Mouse (Mus musculus): ENCODE results near the gene Soat2.

Soat2 gene

GRCm38 (mm10) chr15:102146089-102146488 lies 4.2 kb upstream of the Soat2 start:
- DNase-seq (ENCODE audit: low read depth, low spot score), result no peak

- peak; percentile 76 for DNase-seq (ENCODE audit: low read depth, low spot score)
These were observed 3.4 kb upstream of the Soat2 start for GRCm38 (mm10) chr15:102146882-102147281.

- no peak for DNase-seq (ENCODE audit: low read depth, low spot score)
These were observed 2.5 kb upstream of the Soat2 start for GRCm38 (mm10) chr15:102147674-102148402.

DNA sequence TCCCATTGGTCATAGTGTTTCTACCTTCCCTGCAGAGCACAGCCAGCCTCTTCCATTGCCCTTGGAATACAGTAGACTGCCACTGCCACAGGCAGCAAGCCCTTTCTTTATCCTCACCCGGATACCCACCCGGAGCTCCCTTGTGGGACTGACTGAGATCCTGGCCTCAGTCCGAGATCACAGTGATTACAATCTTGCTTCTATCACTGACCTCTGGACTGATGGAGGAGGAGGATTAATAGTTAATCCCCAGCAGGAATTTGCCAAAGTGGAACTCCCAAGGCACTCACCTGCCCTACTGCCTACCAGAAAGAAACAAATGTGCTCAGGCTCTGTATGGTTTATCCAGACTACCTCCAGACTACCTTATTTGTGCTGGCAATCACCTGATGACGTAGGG lies 765 bp upstream of the Soat2 start:
- DNase-seq (ENCODE audit: low read depth, low spot score), result no peak

DNA sequence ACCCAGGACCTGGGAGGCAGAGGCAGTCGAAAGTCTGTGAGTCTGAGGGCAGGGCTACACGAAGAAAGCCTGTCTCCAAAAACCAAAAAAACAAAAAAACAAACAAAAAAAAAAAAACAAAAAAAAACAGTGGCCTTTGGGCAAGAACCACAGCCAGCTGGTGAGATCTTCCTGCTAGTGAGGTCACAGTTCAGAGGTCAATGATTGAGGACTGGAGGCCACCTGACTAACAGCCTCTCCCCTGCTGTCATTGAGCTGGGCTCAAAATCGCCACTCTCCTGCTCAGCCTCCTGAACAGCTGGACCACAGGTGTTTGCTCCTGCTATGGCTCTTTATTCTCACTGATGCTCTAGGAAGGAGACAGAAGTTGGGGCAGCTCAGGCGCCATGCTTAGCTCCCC lies 2.3 kb downstream of the Soat2 start:
- no peak for DNase-seq (ENCODE audit: low read depth, low spot score)

DNA sequence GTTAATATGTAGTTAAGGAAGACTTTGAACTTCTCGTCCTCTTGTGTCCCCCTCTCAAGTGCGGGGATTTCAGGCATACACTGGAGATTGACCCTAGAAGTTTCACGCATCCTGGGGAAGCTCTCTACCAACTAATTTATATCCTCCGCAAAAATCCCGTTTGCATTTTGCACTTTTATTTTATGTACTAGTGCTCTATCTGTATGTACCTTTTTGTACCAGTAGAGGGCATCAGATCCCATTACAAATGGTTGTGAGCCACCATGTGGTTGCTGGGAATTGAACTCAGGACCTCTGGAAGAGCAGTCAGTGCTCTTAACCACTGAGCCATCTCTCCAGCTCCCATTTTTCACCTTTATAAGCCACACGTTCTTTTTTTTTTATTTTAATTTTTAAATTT lies 4.7 kb downstream of the Soat2 start:
- DNase-seq (ENCODE audit: low read depth, low spot score), result peak; percentile 50

DNA sequence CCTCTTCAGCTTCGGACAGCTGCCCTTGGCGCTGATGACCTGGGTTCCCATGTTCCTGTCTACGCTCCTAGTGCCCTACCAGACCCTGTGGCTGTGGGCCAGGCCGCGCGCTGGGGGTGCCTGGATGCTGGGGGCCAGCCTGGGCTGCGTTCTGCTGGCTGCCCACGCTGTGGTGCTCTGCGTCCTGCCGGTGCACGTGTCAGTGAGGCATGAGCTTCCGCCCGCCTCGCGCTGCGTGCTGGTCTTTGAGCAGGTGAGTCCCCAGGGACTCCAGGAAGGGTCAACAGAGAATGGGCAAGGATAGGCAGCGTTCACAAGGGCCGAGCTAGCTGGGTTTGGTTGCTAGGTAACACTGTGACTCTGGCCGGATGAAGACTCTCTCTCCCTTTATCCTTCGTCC lies 6.5 kb downstream of the Soat2 start:
- peak; percentile 92 for DNase-seq (ENCODE audit: low read depth, low spot score)

- DNase-seq (ENCODE audit: low read depth, low spot score), result peak; percentile 66
These were observed 10.2 kb downstream of the Soat2 start for GRCm38 (mm10) chr15:102160415-102161060.

GRCm38 (mm10) chr15:102163900-102164693 lies 13.8 kb downstream of the Soat2 start:
- DNase-seq (ENCODE audit: low read depth, low spot score), result peak; percentile 64

- DNase-seq (ENCODE audit: low read depth, low spot score), result no peak
These were observed 15.3 kb downstream of the Soat2 start for GRCm38 (mm10) chr15:102165468-102166100.

- no peak for DNase-seq (ENCODE audit: low read depth, low spot score)
These were observed 17.3 kb downstream of the Soat2 start for GRCm38 (mm10) chr15:102167620-102168021.

GRCm38 (mm10) chr15:102169064-102169463 lies 18.7 kb downstream of the Soat2 start:
- no peak for DNase-seq (ENCODE audit: low read depth, low spot score)

- no peak for DNase-seq (ENCODE audit: low read depth, low spot score)
These were observed 23.3 kb downstream of the Soat2 start for GRCm38 (mm10) chr15:102173581-102173980.

GRCm38 (mm10) chr15:102175736-102176319 lies 25.5 kb downstream of the Soat2 start:
- DNase-seq (ENCODE audit: low read depth, low spot score), result peak; percentile 53

DNA sequence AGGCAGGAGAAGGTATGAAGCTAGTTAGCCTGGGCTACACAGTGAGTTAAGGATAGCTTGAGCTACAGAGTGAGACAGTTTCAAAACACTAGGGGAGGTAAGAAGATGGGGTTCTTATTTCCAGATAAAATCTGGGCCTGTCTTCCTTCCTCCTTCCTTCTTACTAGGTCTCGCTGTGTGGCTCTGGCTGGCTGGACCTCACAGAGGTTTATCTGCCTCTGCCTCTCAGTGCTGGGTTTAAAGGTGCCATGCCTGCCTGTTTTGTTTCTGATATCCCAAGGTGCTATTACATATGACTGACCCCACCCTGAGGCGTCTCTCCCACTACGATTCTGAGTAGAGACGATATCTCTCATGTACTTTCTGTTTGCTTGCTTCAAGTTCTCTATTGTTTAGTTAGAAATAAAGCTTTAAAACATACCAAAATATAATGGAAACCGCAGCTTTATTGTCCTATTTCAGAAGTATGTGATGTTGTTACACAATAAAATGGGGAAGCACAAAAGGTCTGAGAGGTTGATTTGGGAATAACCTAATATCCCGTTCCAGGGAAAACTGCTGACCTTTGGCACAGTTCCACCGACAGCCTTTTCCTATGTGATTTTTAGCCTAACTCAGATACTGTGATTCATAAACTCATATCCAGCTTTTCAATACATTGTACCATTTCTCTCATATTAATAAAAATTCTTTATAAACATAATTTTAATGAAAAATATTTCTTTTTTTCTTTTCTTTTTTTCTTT lies 26.4 kb downstream of the Soat2 start:
- DNase-seq (ENCODE audit: low read depth, low spot score), result no peak

- no peak for DNase-seq (ENCODE audit: low read depth, low spot score)
These were observed 27.1 kb downstream of the Soat2 start for GRCm38 (mm10) chr15:102177417-102177816.

GRCm38 (mm10) chr15:102178279-102178678 lies 28.0 kb downstream of the Soat2 start:
- peak; percentile 88 for DNase-seq (ENCODE audit: low read depth, low spot score)

DNA sequence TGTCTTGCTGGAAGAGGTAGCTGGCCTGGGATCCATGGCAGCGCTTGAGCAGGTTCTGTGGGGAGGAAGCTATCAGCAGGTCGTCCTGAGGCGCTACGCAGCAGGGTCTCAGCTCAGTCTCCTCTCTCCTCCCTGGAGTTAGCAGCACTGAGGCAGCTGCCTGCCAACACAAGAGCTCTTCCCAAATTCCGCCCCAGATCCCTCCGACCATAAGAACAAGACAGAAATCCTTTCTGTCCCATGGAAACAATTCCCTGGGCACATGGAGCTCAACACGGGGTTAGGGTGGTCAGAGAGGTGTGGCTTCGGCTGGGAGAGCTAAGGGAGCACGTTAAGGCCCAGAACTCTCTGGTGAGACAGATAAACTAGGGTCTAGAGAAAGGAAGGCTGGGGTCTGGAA lies 28.8 kb downstream of the Soat2 start:
- peak; percentile 59 for DNase-seq (ENCODE audit: low read depth, low spot score)

GRCm38 (mm10) chr15:102179924-102180323 lies 29.6 kb downstream of the Soat2 start:
- DNase-seq (ENCODE audit: low read depth, low spot score), result peak; percentile 34

GRCm38 (mm10) chr15:102183076-102183475 lies 32.8 kb downstream of the Soat2 start:
- no peak for DNase-seq (ENCODE audit: low read depth, low spot score)

- no peak for DNase-seq (ENCODE audit: low read depth, low spot score)
These were observed 35.9 kb downstream of the Soat2 start for GRCm38 (mm10) chr15:102186239-102186638.
